Mouse (Mus musculus) kidney, embryonic 15.5 days (tissue): ENCODE measurements at regions not wholly inside any gene's neighbourhood (a gene's known extent, or its start where the extent isn't known, plus 50 kb on each side); places are given as distances from the start of the nearest gene placed in this dataset.
A peak's percentile ranks its signal among the peaks of the same experiment; 100 is the strongest.

Source experiments
- ATAC-seq: fragments of 200-750 bp; cut with Nextera tagmentation; replicated peaks from 2 replicates; pipeline ENCODE4 v1.8.0; 2017; ENCODE audit warnings: moderate TSS enrichment; ENCODE audit not compliant: low FRiP score
- H3K27ac ChIP-seq: fragments of 300-500 bp; sonication (generic); 2 replicates; pipeline ENCODE4 v1.5.1; 2015; ENCODE audit warnings: mild to moderate bottlenecking, inconsistent platforms
- H3K27me3 ChIP-seq: fragments of 300-500 bp; sonication (generic); 2 replicates; pipeline ENCODE4 v1.6.1; 2015; ENCODE audit warnings: inconsistent platforms
- H3K36me3 ChIP-seq: fragments of 300-500 bp; sonication (generic); 2 replicates; pipeline ENCODE4 v1.6.1; 2015; ENCODE audit warnings: inconsistent platforms
- H3K4me1 ChIP-seq: fragments of 300-500 bp; sonication (generic); 2 replicates; pipeline ENCODE4 v1.6.1; 2015; ENCODE audit warnings: inconsistent platforms
- H3K4me2 ChIP-seq: fragments of 300-500 bp; sonication (generic); 2 replicates; pipeline ENCODE4 v1.6.1; 2015; ENCODE audit warnings: moderate library complexity, mild to moderate bottlenecking, inconsistent platforms
- H3K4me3 ChIP-seq: fragments of 300-500 bp; sonication (generic); replicated peaks from 2 replicates; pipeline ENCODE4 v1.5.1; 2015; ENCODE audit warnings: mild to moderate bottlenecking, inconsistent platforms
- H3K9ac ChIP-seq: fragments of 300-500 bp; sonication (generic); 2 replicates; pipeline ENCODE4 v1.6.1; 2015; ENCODE audit warnings: mild to moderate bottlenecking, inconsistent platforms
- H3K9me3 ChIP-seq: fragments of 300-500 bp; sonication (generic); replicated peaks from 2 replicates; pipeline ENCODE4 v1.6.1; 2016; ENCODE audit warnings: inconsistent platforms
- WGBS: fragments of 180-500 bp; shearing (Covaris S2); methylation state at CpG from one replicate; pipeline ENCODE4 v1.1.7; 2015; ENCODE audit warnings: mixed read lengths; 5-methylcytosine and 5-hydroxymethylcytosine counted together

- Histone ChIP-seq H3K9me3 (no peaks in the 10 kb centered on the region), H3K4me2 (no peak overlapping the region), H3K4me1 (peaks cover 12% of the 10 kb centered on the region), H3K27me3 (no peaks in the 10 kb centered on the region), H3K9ac (no peak overlapping the region), H3K27ac (no peak overlapping the region), H3K4me3 (no peak overlapping the region), H3K36me3 (no peaks in the 10 kb centered on the region)
- WGBS = 89% methylated on average over 3 of the region's 3 CpGs
- no peak for ATAC-seq
These were observed 209.4 kb upstream of the Btbd3 start for GRCm38 (mm10) chr2:138046918-138047317.

GRCm38 (mm10) chr2:138045933-138046642, 210.3 kb upstream of the Btbd3 start:
- Histone ChIP-seq H3K4me3 (no peak overlapping the region), H3K9me3 (no peaks in the 10 kb centered on the region), H3K36me3 (no peaks in the 10 kb centered on the region), H3K27ac (no peak overlapping the region), H3K4me1 (peaks cover 12% of the 10 kb centered on the region), H3K27me3 (no peaks in the 10 kb centered on the region), H3K4me2 (no peak overlapping the region), H3K9ac (no peak overlapping the region)
- ATAC-seq = no peak
- WGBS = 34% methylated on average over 5 of the region's 5 CpGs

GRCm38 (mm10) chr2:138040706-138041105, 215.7 kb upstream of the Btbd3 start:
- H3K9me3 ChIP-seq = no peaks in the 10 kb centered on the region
- no peaks in the 10 kb centered on the region for H3K27me3 ChIP-seq
- no peaks in the 10 kb centered on the region for H3K4me1 ChIP-seq
- H3K36me3 ChIP-seq = no peaks in the 10 kb centered on the region
- peak overlapping the region; percentile 60; the same call in 1 of the 2 replicates for H3K27ac ChIP-seq
- H3K4me2 ChIP-seq = no peak overlapping the region
- H3K9ac ChIP-seq = no peak overlapping the region
- peak; percentile 33; the same call in 1 of the 2 replicates for ATAC-seq
- no peak overlapping the region for H3K4me3 ChIP-seq
- WGBS = 51% methylated on average over 6 of the region's 6 CpGs

- H3K4me2 ChIP-seq = no peak overlapping the region
- ATAC-seq = peak; percentile 81
- no peak overlapping the region for H3K9ac ChIP-seq
- 50% methylated on average over 5 of the region's 5 CpGs for WGBS
- H3K9me3 ChIP-seq = no peaks in the 10 kb centered on the region
- H3K27ac ChIP-seq = no peak overlapping the region
- H3K27me3 ChIP-seq = no peaks in the 10 kb centered on the region
- H3K4me1 ChIP-seq = no peaks in the 10 kb centered on the region
- no peaks in the 10 kb centered on the region for H3K36me3 ChIP-seq
- H3K4me3 ChIP-seq = no peak overlapping the region
These were observed 216.1 kb upstream of the Btbd3 start for GRCm38 (mm10) chr2:138040302-138040701.

- Histone ChIP-seq H3K9ac (no peak overlapping the region), H3K4me2 (no peak overlapping the region), H3K9me3 (no peaks in the 10 kb centered on the region), H3K27me3 (no peaks in the 10 kb centered on the region), H3K27ac (no peak overlapping the region), H3K36me3 (no peaks in the 10 kb centered on the region), H3K4me1 (0 out of 2 replicates have a peak, but pooled peaks cover 4% of the 10 kb centered on the region), H3K4me3 (no peak overlapping the region)
- WGBS = 81% methylated on average over 8 of the region's 8 CpGs
- no peak for ATAC-seq
These were observed 222.1 kb upstream of the Btbd3 start for GRCm38 (mm10) chr2:138034123-138034736.

- H3K27ac ChIP-seq = no peak overlapping the region
- no peaks in the 10 kb centered on the region for H3K27me3 ChIP-seq
- no peaks in the 10 kb centered on the region for H3K9me3 ChIP-seq
- 0 out of 2 replicates have a peak, but pooled peaks cover 4% of the 10 kb centered on the region for H3K4me1 ChIP-seq
- H3K4me3 ChIP-seq = no peak overlapping the region
- H3K9ac ChIP-seq = no peak overlapping the region
- H3K4me2 ChIP-seq = no peak overlapping the region
- peak; percentile 76; the same call in 1 of the 2 replicates for ATAC-seq
- WGBS = 27% methylated on average over 11 of the region's 11 CpGs
- H3K36me3 ChIP-seq = no peaks in the 10 kb centered on the region
These were observed 222.8 kb upstream of the Btbd3 start for GRCm38 (mm10) chr2:138033379-138034122.

- Histone ChIP-seq H3K9ac (no peak overlapping the region), H3K9me3 (no peaks in the 10 kb centered on the region), H3K4me3 (no peak overlapping the region), H3K27ac (no peak overlapping the region), H3K4me1 (no peaks in the 10 kb centered on the region), H3K4me2 (no peak overlapping the region), H3K27me3 (no peaks in the 10 kb centered on the region), H3K36me3 (no peaks in the 10 kb centered on the region)
- no peak for ATAC-seq
- WGBS = 93% methylated on average over 1 of the region's 1 CpGs
These were observed 229.0 kb upstream of the Btbd3 start for GRCm38 (mm10) chr2:138027411-138027810.

- Histone ChIP-seq H3K9me3 (no peaks in the 10 kb centered on the region), H3K27me3 (no peaks in the 10 kb centered on the region), H3K4me3 (no peak overlapping the region), H3K4me2 (no peak overlapping the region), H3K36me3 (no peaks in the 10 kb centered on the region), H3K9ac (no peak overlapping the region), H3K4me1 (no peaks in the 10 kb centered on the region), H3K27ac (no peak overlapping the region)
- WGBS = 75% methylated on average over 2 of the region's 2 CpGs
- ATAC-seq = no peak
These were observed 232.8 kb upstream of the Btbd3 start for GRCm38 (mm10) chr2:138023558-138023957.

- H3K9ac ChIP-seq = no peak overlapping the region
- no peaks in the 10 kb centered on the region for H3K9me3 ChIP-seq
- H3K4me3 ChIP-seq = no peak overlapping the region
- no peaks in the 10 kb centered on the region for H3K27me3 ChIP-seq
- no peaks in the 10 kb centered on the region for H3K36me3 ChIP-seq
- H3K4me2 ChIP-seq = no peak overlapping the region
- H3K27ac ChIP-seq = no peak overlapping the region
- no peak for ATAC-seq
- 35% methylated on average over 3 of the region's 3 CpGs for WGBS
- no peaks in the 10 kb centered on the region for H3K4me1 ChIP-seq
These were observed 274.6 kb upstream of the Btbd3 start for GRCm38 (mm10) chr2:137981766-137982165.

GRCm38 (mm10) chr2:137977767-137978166, 278.6 kb upstream of the Btbd3 start:
- no peaks in the 10 kb centered on the region for H3K27me3 ChIP-seq
- no peak for ATAC-seq
- WGBS = 59% methylated on average over 4 of the region's 4 CpGs
- no peak overlapping the region for H3K4me3 ChIP-seq
- H3K36me3 ChIP-seq = no peaks in the 10 kb centered on the region
- no peaks in the 10 kb centered on the region for H3K9me3 ChIP-seq
- H3K27ac ChIP-seq = no peak overlapping the region
- no peak overlapping the region for H3K4me2 ChIP-seq
- no peak overlapping the region for H3K9ac ChIP-seq
- H3K4me1 ChIP-seq = no peaks in the 10 kb centered on the region

- no peaks in the 10 kb centered on the region for H3K36me3 ChIP-seq
- H3K9ac ChIP-seq = no peak overlapping the region
- ATAC-seq = no peak
- no peaks in the 10 kb centered on the region for H3K4me1 ChIP-seq
- H3K4me2 ChIP-seq = no peak overlapping the region
- 84% methylated on average over 3 of the region's 3 CpGs for WGBS
- no peak overlapping the region for H3K27ac ChIP-seq
- no peak overlapping the region for H3K4me3 ChIP-seq
- H3K9me3 ChIP-seq = no peaks in the 10 kb centered on the region
- H3K27me3 ChIP-seq = no peaks in the 10 kb centered on the region
These were observed 281.7 kb upstream of the Btbd3 start for GRCm38 (mm10) chr2:137974651-137975050.

- Histone ChIP-seq H3K27ac (no peak overlapping the region), H3K9ac (no peak overlapping the region), H3K9me3 (no peaks in the 10 kb centered on the region), H3K4me3 (no peak overlapping the region), H3K27me3 (no peaks in the 10 kb centered on the region), H3K4me1 (no peaks in the 10 kb centered on the region), H3K36me3 (no peaks in the 10 kb centered on the region), H3K4me2 (no peak overlapping the region)
- WGBS = 73% methylated on average over 4 of the region's 4 CpGs
- ATAC-seq = no peak
These were observed 287.2 kb upstream of the Btbd3 start for GRCm38 (mm10) chr2:137969156-137969555.
